Mouse (Mus musculus) heart, adult 2 months (tissue): Measurements from ENCODE around the gene Pde4b. TPM values are rescaled to one million over a fixed set of nuclear protein-coding genes. Genes with fewer than 3 reads are reported as not detected.

Experiments used
- DNase-seq, 2 experiments: peaks; one replicate each; pipeline ENCODE4 v3.0.0; 2021
- H3K27ac ChIP-seq: fragments of 200-600 bp; 2 replicates; pipeline ENCODE4 v1.8.1; 2022
- H3K27me3 ChIP-seq: fragments of 200-500 bp; 2 replicates; pipeline ENCODE4 v1.6.1; 2012; ENCODE audit warnings: mild to moderate bottlenecking, low read length, inconsistent platforms, mixed read lengths; ENCODE audit not compliant: control insufficient read depth, insufficient read depth
- H3K36me3 ChIP-seq: fragments of 200-500 bp; 2 replicates; pipeline ENCODE4 v1.6.1; 2012; ENCODE audit warnings: low read length, inconsistent platforms; ENCODE audit not compliant: control insufficient read depth, insufficient read depth
- H3K4me1 ChIP-seq: fragments of 200-500 bp; 2 replicates; pipeline ENCODE4 v1.6.1; 2011; ENCODE audit warnings: low read length; ENCODE audit not compliant: control insufficient read depth, insufficient read depth
- H3K4me3 ChIP-seq: fragments of 200-600 bp; 2 replicates; pipeline ENCODE4 v1.8.1; 2022
- H3K79me2 ChIP-seq: fragments of 200-500 bp; replicated peaks from 2 replicates; pipeline ENCODE4 v1.6.1; 2012; ENCODE audit warnings: mild to moderate bottlenecking, inconsistent platforms, low read length, moderate library complexity, mixed read lengths; ENCODE audit not compliant: control insufficient read depth, insufficient read depth
- H3K9ac ChIP-seq: fragments of 200-500 bp; 2 replicates; pipeline ENCODE4 v1.6.1; 2012; ENCODE audit warnings: low read depth, mild to moderate bottlenecking, control low read depth, inconsistent platforms, low read length, mixed read lengths
- CTCF ChIP-seq: fragments of 200-600 bp; IDR thresholded peaks from 2 replicates; pipeline ENCODE4 v1.8.1; 2022; ENCODE audit warnings: antibody characterized with exemption, mild to moderate bottlenecking, moderate library complexity
- EP300 ChIP-seq: fragments of 200-500 bp; IDR thresholded peaks from 2 replicates; pipeline ENCODE4 v1.6.1; 2011; ENCODE audit warnings: low read depth, low read length, control low read depth; ENCODE audit not compliant: insufficient read depth
- POLR2A ChIP-seq: fragments of 200-500 bp; IDR thresholded peaks from 2 replicates; pipeline ENCODE4 v1.6.1; 2011; ENCODE audit warnings: mild to moderate bottlenecking, low read depth, low read length, control low read depth; ENCODE audit not compliant: insufficient read depth
- WGBS: fragments of 180-500 bp; shearing (Covaris S2); methylation state at CpG from one replicate; pipeline ENCODE4 v1.1.7; 2018; 5-methylcytosine and 5-hydroxymethylcytosine counted together
- intact Hi-C: fragments of 180-260 bp; cut with DNase I; formaldehyde crosslinking; loops from one replicate; pipeline ENCODE4 v1.15.1; 2025
- polyA plus RNA-seq: library from polyadenylated mRNA; depleted of rRNA; stranded (reverse); fragments of >200 nt; gene quantifications from 2 replicates; pipeline ENCODE4 v1.2.3, GENCODE M21; 2012
- total RNA-seq, 2 experiments: library from RNA; stranded (reverse); gene quantifications; 2 replicates each; pipeline ENCODE4 v1.2.3; 2021

The Pde4b gene
- total and polyA plus RNA-seq, 3 experiments = 16.3 to 29.4 (median 28.2) TPM

DNA sequence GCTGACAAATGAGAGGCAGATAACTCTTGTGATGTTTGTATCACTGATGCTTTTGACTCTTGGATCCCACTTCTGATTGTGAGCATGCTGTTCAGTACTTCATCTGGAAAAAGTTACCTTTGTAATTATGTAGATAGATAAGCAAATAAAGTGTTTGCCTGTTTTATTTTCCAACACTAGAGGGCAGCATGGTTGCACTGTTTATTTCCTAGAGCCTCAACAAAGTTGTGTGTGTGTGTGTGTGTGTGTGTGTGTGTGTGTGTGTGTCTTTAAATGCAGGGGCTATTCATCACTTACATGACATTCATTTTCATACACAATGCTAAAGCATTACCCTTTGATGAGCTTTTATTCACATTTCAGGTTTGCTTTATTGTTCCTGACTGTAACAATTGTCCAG lies 139.4 kb downstream of the Pde4b start:
- Histone ChIP-seq H3K27me3 (no peaks in the 10 kb centered on the region), H3K79me2 (no peaks in the 10 kb centered on the region)
- no peak for DNase-seq

GRCm38 (mm10) chr4:102228953-102229586 lies 141.7 kb downstream of the Pde4b start:
- intact Hi-C loops = loop anchor here (2.0 kb wide), 1 partner anchor 252 kb away; no protein-coding TSS in a partner anchor
- peak; percentile 69 for TF ChIP-seq CTCF
- no peak for TF ChIP-seq POLR2A
- no peak for TF ChIP-seq EP300
- 35% methylated on average over 7 of the region's 7 CpGs for WGBS
- Histone ChIP-seq H3K27ac (no peak overlapping the region), H3K4me1 (no peaks in the 10 kb centered on the region; the same call in 1 of the 2 replicates), H3K9ac (peak overlapping the region; percentile 63; the same call in 1 of the 2 replicates), H3K36me3 (no peaks in the 10 kb centered on the region; the same call in none of the 2 replicates), H3K27me3 (no peaks in the 10 kb centered on the region), H3K79me2 (no peaks in the 10 kb centered on the region), H3K4me3 (no peak overlapping the region)
- DNase-seq = peak; percentile 8 to 29

More for the DNA sequence above, 139.4 kb downstream of the Pde4b start:
- H3K4me3 ChIP-seq = no peak overlapping the region
- no peak for TF ChIP-seq POLR2A
- peak; percentile 66 for TF ChIP-seq CTCF
- no peak for TF ChIP-seq EP300
- H3K36me3 ChIP-seq = no peaks in the 10 kb centered on the region; the same call in none of the 2 replicates
- no peaks in the 10 kb centered on the region; the same call in 1 of the 2 replicates for H3K4me1 ChIP-seq
- no peak overlapping the region for H3K9ac ChIP-seq
- intact Hi-C loops = loop anchor here (2.0 kb wide), 1 partner anchor 430 kb away; no protein-coding TSS in a partner anchor
- H3K27ac ChIP-seq = no peak overlapping the region

DNA sequence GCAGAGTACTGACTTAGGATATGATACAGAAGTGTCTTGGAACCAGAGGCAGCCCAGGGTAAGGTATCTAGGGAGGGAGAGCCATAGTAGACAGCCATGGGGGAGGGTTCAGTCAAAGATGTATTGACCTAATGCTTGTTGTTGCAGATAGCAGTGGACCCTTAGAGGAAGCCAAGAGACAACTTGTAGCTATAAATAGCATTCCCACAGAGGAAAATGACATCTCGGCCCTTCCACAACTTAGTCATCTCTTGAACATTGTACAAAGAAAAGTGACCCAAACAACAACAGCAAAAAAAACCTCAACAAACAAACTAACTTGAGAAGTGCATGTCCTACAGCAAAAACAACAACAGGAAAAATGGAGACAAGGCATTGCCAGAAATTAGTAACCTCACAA lies 143.6 kb downstream of the Pde4b start:
- H3K27ac ChIP-seq = peak overlapping the region; percentile 4; the same call in 1 of the 2 replicates
- H3K27me3 ChIP-seq = no peaks in the 10 kb centered on the region
- H3K36me3 ChIP-seq = no peaks in the 10 kb centered on the region; the same call in none of the 2 replicates
- H3K9ac ChIP-seq = no peak overlapping the region
- WGBS = 13% methylated on average over 1 of the region's 1 CpGs
- no peaks in the 10 kb centered on the region; the same call in 1 of the 2 replicates for H3K4me1 ChIP-seq
- intact Hi-C loops = no loop called here
- TF ChIP-seq EP300 = no peak
- no peak for TF ChIP-seq CTCF
- TF ChIP-seq POLR2A = no peak
- no peak for DNase-seq
- no peak overlapping the region for H3K4me3 ChIP-seq
- H3K79me2 ChIP-seq = no peaks in the 10 kb centered on the region

DNA sequence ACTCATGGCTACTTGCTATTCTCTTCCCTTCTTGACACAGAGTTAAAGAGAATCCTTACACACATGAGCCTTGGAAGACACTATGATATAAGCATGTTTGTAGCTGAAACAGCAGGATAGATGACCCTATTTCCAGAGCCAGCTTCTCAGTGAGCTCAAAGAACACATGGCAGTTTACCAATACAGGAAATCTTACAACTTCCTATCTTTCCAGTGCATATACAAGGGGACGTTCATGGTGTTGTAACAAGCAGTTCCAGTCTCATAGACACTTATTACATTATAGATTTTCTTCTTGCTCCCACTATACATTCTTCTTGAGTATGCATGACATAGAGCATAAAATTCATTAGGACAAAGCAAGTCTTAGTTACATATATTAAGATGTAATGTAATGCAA lies 146.3 kb downstream of the Pde4b start:
- Histone ChIP-seq H3K4me1 (no peaks in the 10 kb centered on the region; the same call in 1 of the 2 replicates), H3K4me3 (no peak overlapping the region), H3K36me3 (no peaks in the 10 kb centered on the region; the same call in none of the 2 replicates), H3K9ac (no peak overlapping the region), H3K27ac (no peak overlapping the region), H3K27me3 (no peaks in the 10 kb centered on the region), H3K79me2 (no peaks in the 10 kb centered on the region)
- WGBS = 22% methylated on average over 1 of the region's 1 CpGs
- TF ChIP-seq CTCF (no peak), POLR2A (no peak), EP300 (no peak)
- intact Hi-C loops = no loop called here
- DNase-seq = no peak

DNA sequence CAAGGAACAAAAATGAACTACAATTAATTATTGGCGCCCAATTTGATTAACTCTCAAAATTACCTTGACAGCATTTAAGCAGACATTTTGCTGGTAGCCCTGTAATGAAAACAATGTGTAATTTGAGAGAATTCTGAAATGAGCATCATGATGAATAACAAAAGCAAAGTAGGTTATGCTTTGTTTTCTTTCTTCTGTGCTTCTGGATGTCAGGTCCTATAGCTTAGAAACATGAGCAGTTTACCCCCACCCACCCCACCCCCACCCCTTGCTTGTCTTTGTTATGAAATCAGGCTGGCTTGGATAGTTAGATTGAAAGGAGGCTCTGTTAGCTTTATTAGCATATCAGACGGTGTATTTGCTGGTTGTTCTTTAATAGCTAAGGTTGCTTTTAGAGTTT lies 147.8 kb downstream of the Pde4b start:
- Histone ChIP-seq H3K4me1 (no peaks in the 10 kb centered on the region; the same call in 1 of the 2 replicates), H3K27me3 (no peaks in the 10 kb centered on the region), H3K79me2 (no peaks in the 10 kb centered on the region), H3K27ac (no peak overlapping the region), H3K9ac (no peak overlapping the region), H3K4me3 (no peak overlapping the region), H3K36me3 (no peaks in the 10 kb centered on the region; the same call in none of the 2 replicates)
- intact Hi-C loops = no loop called here
- no peak for DNase-seq
- TF ChIP-seq CTCF (no peak), POLR2A (no peak), EP300 (no peak)
- WGBS = 81% methylated on average over 2 of the region's 2 CpGs

GRCm38 (mm10) chr4:102239102-102239501 lies 151.8 kb downstream of the Pde4b start:
- Histone ChIP-seq H3K4me1 (no peaks in the 10 kb centered on the region; the same call in 1 of the 2 replicates), H3K36me3 (no peaks in the 10 kb centered on the region), H3K79me2 (no peaks in the 10 kb centered on the region), H3K27ac (no peak overlapping the region), H3K27me3 (no peaks in the 10 kb centered on the region), H3K9ac (no peak overlapping the region), H3K4me3 (no peak overlapping the region)
- WGBS = 80% methylated on average over 2 of the region's 2 CpGs
- TF ChIP-seq EP300 (no peak), POLR2A (no peak), CTCF (no peak)
- intact Hi-C loops = no loop called here
- no peak for DNase-seq
